Mouse (Mus musculus) heart, adult 2 months (tissue): ENCODE measurements around the gene Entpd3.

Experiments
- CTCF ChIP-seq: fragments of 200-600 bp; IDR thresholded peaks from 2 replicates; pipeline ENCODE4 v1.8.1; 2022; ENCODE audit warnings: antibody characterized with exemption, mild to moderate bottlenecking, moderate library complexity
- EP300 ChIP-seq: fragments of 200-500 bp; IDR thresholded peaks from 2 replicates; pipeline ENCODE4 v1.6.1; 2011; ENCODE audit warnings: low read depth, low read length, control low read depth; ENCODE audit not compliant: insufficient read depth
- POLR2A ChIP-seq: fragments of 200-500 bp; IDR thresholded peaks from 2 replicates; pipeline ENCODE4 v1.6.1; 2011; ENCODE audit warnings: mild to moderate bottlenecking, low read depth, low read length, control low read depth; ENCODE audit not compliant: insufficient read depth

DNA sequence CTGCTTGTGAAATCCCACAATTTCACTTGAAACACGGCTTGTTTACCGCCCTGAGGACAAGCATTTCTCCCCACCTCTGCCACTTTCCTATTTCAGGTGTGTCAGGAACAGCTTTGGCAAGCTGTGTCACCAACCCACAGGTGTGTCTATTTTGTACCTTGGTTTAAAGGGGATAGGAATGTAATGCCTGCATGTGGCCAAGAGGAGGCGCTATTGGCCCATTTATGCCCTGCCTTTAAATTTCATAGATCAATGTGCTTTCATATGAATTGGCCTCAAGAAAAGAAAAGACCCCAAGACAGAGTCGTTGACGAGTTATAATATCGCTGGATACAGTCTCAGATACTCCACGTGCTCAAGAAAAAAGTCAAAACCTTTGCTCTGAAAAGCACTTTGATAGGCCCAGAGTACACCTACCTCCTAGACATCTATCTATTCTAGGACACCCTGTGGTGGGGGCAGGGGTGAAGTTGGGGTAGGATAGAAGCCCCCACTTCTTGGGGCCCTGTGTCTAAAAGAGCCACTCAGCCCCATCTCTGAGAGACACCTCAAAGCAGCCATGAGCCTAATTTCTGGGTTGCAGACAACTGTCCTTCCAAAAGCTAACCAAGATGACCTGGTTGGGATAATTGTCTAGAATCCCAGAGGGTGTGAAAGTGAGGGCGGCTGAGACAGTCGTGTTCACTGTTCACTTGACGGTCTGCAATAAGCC lies 38.3 kb upstream of the Entpd3 start:
- TF ChIP-seq CTCF (peak; percentile 60), POLR2A (no peak), EP300 (no peak)
